Mouse (Mus musculus): ENCODE measurements around the gene Mrpl46.

- TF ChIP-seq POLR2A (IDR thresholded peaks at IDR 0.05; ENCODE audit: extremely low read depth, insufficient read depth, low read length) = no peak
- no peak for TF ChIP-seq CTCF (IDR thresholded peaks at IDR 0.05; ENCODE audit: low read depth, low read length)
Observed at GRCm38 (mm10) chr7:78731391-78731790, 51.9 kb downstream of the Mrpl46 start.

Data from liver, adult 2 months (tissue).